Mouse (Mus musculus) left cerebral cortex, postnatal 14 days (tissue): ENCODE results near the gene Slc9a7. TPM values are rescaled to one million over a fixed set of nuclear protein-coding genes. Genes with fewer than 3 reads are reported as not detected.

Source experiments
- DNase-seq, 2 experiments: peaks; one replicate each; pipeline ENCODE4 v3.0.0; 2021 to 2022; ENCODE audit warnings: low spot score in 2 of 2, mixed read lengths in 1 of 2
- intact Hi-C: fragments of 180-260 bp; cut with DNase I; formaldehyde crosslinking; loops from one replicate; pipeline ENCODE4 v1.15.1; 2025
- total RNA-seq, 2 experiments: library from RNA; stranded (reverse); gene quantifications; 2 replicates each; pipeline ENCODE4 v1.2.3; 2021

The Slc9a7 gene
- total RNA-seq, 2 experiments from 2014 or later, result 63.5 to 66.0 TPM

- intact Hi-C loops, result loop anchor here (5.0 kb wide), 1 partner anchor 130 kb away; the partner anchor contains the start of gene Slc9a7
- peak; percentile 26 to 46 for DNase-seq
These were observed 129.3 kb downstream of the Slc9a7 start for GRCm38 (mm10) chrX:20162322-20162711.

- DNase-seq, result no peak
- intact Hi-C loops, result loop anchor here (5.0 kb wide), 1 partner anchor 130 kb away; the partner anchor contains the start of gene Slc9a7
These were observed 129.8 kb downstream of the Slc9a7 start for GRCm38 (mm10) chrX:20161687-20162321.

GRCm38 (mm10) chrX:20160301-20160700 lies 131.3 kb downstream of the Slc9a7 start:
- intact Hi-C loops, result loop anchor here (5.0 kb wide), 1 partner anchor 132 kb away; the partner anchor contains the start of gene Slc9a7
- DNase-seq, result no peak

GRCm38 (mm10) chrX:20157519-20157918 lies 134.1 kb downstream of the Slc9a7 start:
- DNase-seq, result peak in 1 of 2 experiments; percentile 23
- intact Hi-C loops, result loop anchor here (1.0 to 10.0 kb wide), 2 partner anchors 103 to 136 kb away; partner anchors contain the start of gene Chst7

GRCm38 (mm10) chrX:20129466-20129865 lies 162.1 kb downstream of the Slc9a7 start:
- no peak for DNase-seq
- intact Hi-C loops, result no loop called here

GRCm38 (mm10) chrX:20128951-20129350 lies 162.7 kb downstream of the Slc9a7 start:
- no peak for DNase-seq
- intact Hi-C loops, result no loop called here

GRCm38 (mm10) chrX:20125481-20125880 lies 166.1 kb downstream of the Slc9a7 start:
- intact Hi-C loops, result no loop called here
- DNase-seq, result no peak

- intact Hi-C loops, result no loop called here
- DNase-seq, result no peak
These were observed 173.9 kb downstream of the Slc9a7 start for GRCm38 (mm10) chrX:20117717-20118116.

GRCm38 (mm10) chrX:20070196-20070595 lies 221.4 kb downstream of the Slc9a7 start:
- DNase-seq, result no peak
- intact Hi-C loops, result no loop called here

GRCm38 (mm10) chrX:20066636-20067035 lies 225.0 kb downstream of the Slc9a7 start:
- DNase-seq, result no peak
- intact Hi-C loops, result no loop called here

- intact Hi-C loops, result no loop called here
- DNase-seq, result no peak
These were observed 229.7 kb downstream of the Slc9a7 start for GRCm38 (mm10) chrX:20061764-20062480.

- intact Hi-C loops, result no loop called here
- no peak for DNase-seq
These were observed 230.8 kb downstream of the Slc9a7 start for GRCm38 (mm10) chrX:20060769-20061315.

GRCm38 (mm10) chrX:20060096-20060768 lies 231.4 kb downstream of the Slc9a7 start:
- no peak for DNase-seq

GRCm38 (mm10) chrX:20059381-20059971 lies 232.1 kb downstream of the Slc9a7 start, which contains the start of gene Chst7:
Gene Chst7 (plus strand): TSS chrX:20059560.
- intact Hi-C loops, result loop anchor here (10.0 kb wide), 1 partner anchor 95 kb away; no protein-coding TSS in a partner anchor
- peak in 1 of 2 experiments; percentile 34 for DNase-seq

More at GRCm38 (mm10) chrX:20060096-20060768, 231.4 kb downstream of the Slc9a7 start:
- intact Hi-C loops, result no loop called here

Other genes starting within 250 kb of the Slc9a7 start
- gene Chst7, start 232.2 kb downstream of the Slc9a7 start, total RNA-seq, result 1 to 10 TPM; 3.0 to 3.4 TPM
- gene Rp2, start 72.7 kb upstream of the Slc9a7 start, total RNA-seq, result 10 to 100 TPM; 12.0 to 14.2 TPM
- 1 to 10 TPM; 5.8 to 6.4 TPM for gene Jade3, start 133.9 kb upstream of the Slc9a7 start, total RNA-seq